Mouse (Mus musculus): ENCODE measurements at regions not wholly inside any gene's neighbourhood (a gene's known extent, or its start where the extent isn't known, plus 50 kb on each side); places are given as distances from the start of the nearest gene placed in this dataset.

- 79% methylated on average over 4 of the region's 4 CpGs for WGBS
These were observed 292.2 kb upstream of the Large1 start for GRCm38 (mm10) chr8:73645582-73645981.

GRCm38 (mm10) chr8:73626798-73627197, 273.5 kb upstream of the Large1 start:
- ATAC-seq (ENCODE audit: low FRiP score) (no peak), DNase-seq (ENCODE audit: low spot score) (no peak)
- no peak for TF ChIP-seq CTCF (IDR thresholded peaks at IDR 0.05)
- H3K27ac ChIP-seq (ENCODE audit: low read depth, low read length), result no peak overlapping the region
- no peaks in the 10 kb centered on the region for H3K9me3 ChIP-seq (ENCODE audit: low read length)
- H3K36me3 ChIP-seq (ENCODE audit: insufficient read depth, low read length), result no peaks in the 10 kb centered on the region
- H3K4me3 ChIP-seq (ENCODE audit: low read depth, low read length), result no peak overlapping the region
- H3K4me2 ChIP-seq (ENCODE audit: low read depth, low read length, poor library complexity, severe bottlenecking), result no peak overlapping the region
- H3K9ac ChIP-seq (replicated peaks; ENCODE audit: low read length, poor library complexity, severe bottlenecking), result no peak overlapping the region
- no peaks in the 10 kb centered on the region for H3K27me3 ChIP-seq (ENCODE audit: insufficient read depth, low read length)
- no peaks in the 10 kb centered on the region for H3K4me1 ChIP-seq (ENCODE audit: insufficient read depth, low read length)

More at GRCm38 (mm10) chr8:73645582-73645981, 292.2 kb upstream of the Large1 start:
- no peaks in the 10 kb centered on the region for H3K36me3 ChIP-seq (ENCODE audit: insufficient read depth, low read length)
- H3K9me3 ChIP-seq (ENCODE audit: low read length), result no peaks in the 10 kb centered on the region
- H3K4me2 ChIP-seq (ENCODE audit: low read depth, low read length, poor library complexity, severe bottlenecking), result no peak overlapping the region
- no peak for ATAC-seq (ENCODE audit: low FRiP score)
- no peak for DNase-seq (ENCODE audit: low spot score)
- H3K4me1 ChIP-seq (ENCODE audit: insufficient read depth, low read length), result no peaks in the 10 kb centered on the region
- H3K9ac ChIP-seq (replicated peaks; ENCODE audit: low read length, poor library complexity, severe bottlenecking), result no peak overlapping the region
- H3K27ac ChIP-seq (ENCODE audit: low read depth, low read length), result no peak overlapping the region
- no peak overlapping the region for H3K4me3 ChIP-seq (ENCODE audit: low read depth, low read length)
- TF ChIP-seq CTCF (IDR thresholded peaks at IDR 0.05), result no peak
- H3K27me3 ChIP-seq (ENCODE audit: insufficient read depth, low read length), result no peaks in the 10 kb centered on the region

DNA sequence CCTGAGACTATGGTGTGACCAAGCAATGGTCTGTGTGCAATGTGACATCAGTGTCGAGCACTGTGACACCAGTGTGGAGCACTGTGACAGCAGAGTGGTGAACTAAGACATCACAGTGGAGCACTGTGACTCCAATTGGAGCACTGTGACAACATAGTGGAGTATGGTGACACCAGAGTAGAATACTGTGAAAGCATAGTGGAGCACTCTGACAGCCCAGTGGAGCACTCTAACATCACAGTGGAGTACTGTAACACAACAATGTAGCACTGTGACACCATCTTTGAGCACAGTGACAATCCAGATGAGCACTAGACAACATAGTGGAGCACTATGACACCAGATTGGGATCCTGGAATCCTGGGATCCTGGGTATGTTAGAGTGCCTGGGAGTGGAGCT, 265.6 kb upstream of the Large1 start:
- Histone ChIP-seq H3K4me1 (ENCODE audit: insufficient read depth, low read length) (no peaks in the 10 kb centered on the region), H3K36me3 (ENCODE audit: insufficient read depth, low read length) (no peaks in the 10 kb centered on the region), H3K4me3 (ENCODE audit: low read depth, low read length) (no peak overlapping the region), H3K4me2 (ENCODE audit: low read depth, low read length, poor library complexity, severe bottlenecking) (no peak overlapping the region), H3K9ac (replicated peaks; ENCODE audit: low read length, poor library complexity, severe bottlenecking) (no peak overlapping the region), H3K27me3 (ENCODE audit: insufficient read depth, low read length) (no peaks in the 10 kb centered on the region), H3K9me3 (ENCODE audit: low read length) (0 out of 2 replicates have a peak, but pooled peaks cover 5% of the 10 kb centered on the region), H3K27ac (ENCODE audit: low read depth, low read length) (no peak overlapping the region)
- ATAC-seq (ENCODE audit: low FRiP score) (peak; percentile 31; the same call in 1 of the 2 replicates), DNase-seq (ENCODE audit: low spot score) (peak; percentile 3)
- no peak for TF ChIP-seq CTCF (IDR thresholded peaks at IDR 0.05)
- WGBS, result 80% methylated on average over 1 of the region's 1 CpGs

- no peak for DNase-seq (ENCODE audit: low spot score)
- no peak overlapping the region for H3K9ac ChIP-seq (replicated peaks; ENCODE audit: low read length, poor library complexity, severe bottlenecking)
- TF ChIP-seq CTCF (IDR thresholded peaks at IDR 0.05), result no peak
- no peaks in the 10 kb centered on the region for H3K36me3 ChIP-seq (ENCODE audit: insufficient read depth, low read length)
- 0 out of 2 replicates have a peak, but pooled peaks cover 5% of the 10 kb centered on the region for H3K9me3 ChIP-seq (ENCODE audit: low read length)
- ATAC-seq (ENCODE audit: low FRiP score), result no peak
- H3K27ac ChIP-seq (ENCODE audit: low read depth, low read length), result no peak overlapping the region
- no peaks in the 10 kb centered on the region for H3K27me3 ChIP-seq (ENCODE audit: insufficient read depth, low read length)
- H3K4me3 ChIP-seq (ENCODE audit: low read depth, low read length), result no peak overlapping the region
- H3K4me1 ChIP-seq (ENCODE audit: insufficient read depth, low read length), result no peaks in the 10 kb centered on the region
- WGBS, result 81% methylated on average over 2 of the region's 2 CpGs
- no peak overlapping the region for H3K4me2 ChIP-seq (ENCODE audit: low read depth, low read length, poor library complexity, severe bottlenecking)
These were observed 261.3 kb upstream of the Large1 start for GRCm38 (mm10) chr8:73614631-73615030.

GRCm38 (mm10) chr8:73614106-73614505, 260.8 kb upstream of the Large1 start:
- no peak for TF ChIP-seq CTCF (IDR thresholded peaks at IDR 0.05)
- H3K9ac ChIP-seq (replicated peaks; ENCODE audit: low read length, poor library complexity, severe bottlenecking), result no peak overlapping the region
- WGBS, result 68% methylated on average over 2 of the region's 2 CpGs
- H3K27me3 ChIP-seq (ENCODE audit: insufficient read depth, low read length), result no peaks in the 10 kb centered on the region
- no peaks in the 10 kb centered on the region for H3K4me1 ChIP-seq (ENCODE audit: insufficient read depth, low read length)
- no peak overlapping the region for H3K4me3 ChIP-seq (ENCODE audit: low read depth, low read length)
- ATAC-seq (ENCODE audit: low FRiP score), result no peak
- no peak for DNase-seq (ENCODE audit: low spot score)
- H3K27ac ChIP-seq (ENCODE audit: low read depth, low read length), result no peak overlapping the region
- no peak overlapping the region for H3K4me2 ChIP-seq (ENCODE audit: low read depth, low read length, poor library complexity, severe bottlenecking)
- 0 out of 2 replicates have a peak, but pooled peaks cover 4% of the 10 kb centered on the region for H3K9me3 ChIP-seq (ENCODE audit: low read length)
- no peaks in the 10 kb centered on the region for H3K36me3 ChIP-seq (ENCODE audit: insufficient read depth, low read length)

DNA sequence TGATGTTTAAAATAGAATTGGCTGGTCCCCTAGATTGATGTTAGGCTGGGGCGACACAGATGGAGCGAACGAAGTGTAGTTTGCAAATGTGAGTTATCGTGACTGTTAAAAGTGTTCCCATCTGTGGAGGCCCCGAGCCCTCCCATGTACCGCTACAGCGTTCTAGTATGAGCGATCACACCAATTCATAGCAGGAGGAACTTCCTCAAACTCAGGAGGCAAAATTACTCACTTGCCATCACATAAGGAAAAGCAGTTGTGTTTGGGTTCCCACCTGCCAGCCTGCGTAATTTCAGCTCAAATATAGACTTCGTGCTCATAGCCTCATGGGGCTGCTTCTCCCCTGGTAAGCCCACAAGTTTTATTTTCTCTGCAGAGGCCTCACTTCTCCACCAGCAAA, 258.2 kb upstream of the Large1 start:
- no peak for TF ChIP-seq CTCF (IDR thresholded peaks at IDR 0.05)
- Histone ChIP-seq H3K27ac (ENCODE audit: low read depth, low read length) (no peak overlapping the region), H3K36me3 (ENCODE audit: insufficient read depth, low read length) (no peaks in the 10 kb centered on the region), H3K27me3 (ENCODE audit: insufficient read depth, low read length) (no peaks in the 10 kb centered on the region), H3K9ac (replicated peaks; ENCODE audit: low read length, poor library complexity, severe bottlenecking) (no peak overlapping the region), H3K4me1 (ENCODE audit: insufficient read depth, low read length) (no peaks in the 10 kb centered on the region), H3K9me3 (ENCODE audit: low read length) (no peaks in the 10 kb centered on the region), H3K4me2 (ENCODE audit: low read depth, low read length, poor library complexity, severe bottlenecking) (no peak overlapping the region), H3K4me3 (ENCODE audit: low read depth, low read length) (no peak overlapping the region)
- no peak for ATAC-seq (ENCODE audit: low FRiP score)
- no peak for DNase-seq (ENCODE audit: low spot score)
- WGBS, result 93% methylated on average over 10 of the region's 10 CpGs

All from midbrain, postnatal 0 days (tissue).